Mouse (Mus musculus) limb, embryonic 14.5 days (tissue): ENCODE measurements at regions not wholly inside any gene's neighbourhood (a gene's known extent, or its start where the extent isn't known, plus 50 kb on each side); places are given as distances from the start of the nearest gene placed in this dataset.

ENCODE experiments used
- ATAC-seq: fragments of 200-750 bp; cut with Nextera tagmentation; 2 replicates; pipeline ENCODE4 v1.8.0; 2017; ENCODE audit warnings: low read depth, moderate number of reproducible peaks, moderate TSS enrichment; ENCODE audit not compliant: low FRiP score
- DNase-seq: peaks from one replicate; pipeline ENCODE4 v3.0.0-alpha.2; 2015; ENCODE audit warnings: low spot score
- H3K27ac ChIP-seq: fragments of 300-500 bp; sonication (generic); replicated peaks from 2 replicates; pipeline ENCODE4 v1.5.1; 2014; ENCODE audit warnings: low read depth, mild to moderate bottlenecking, low read length, moderate library complexity, mixed read lengths
- H3K27me3 ChIP-seq: fragments of 300-500 bp; sonication (generic); 2 replicates; pipeline ENCODE4 v1.6.1; 2014; ENCODE audit warnings: low read length, mixed read lengths; ENCODE audit not compliant: control insufficient read depth, insufficient read depth
- H3K36me3 ChIP-seq: fragments of 300-500 bp; sonication (generic); 2 replicates; pipeline ENCODE4 v1.6.1; 2014; ENCODE audit warnings: mild to moderate bottlenecking, low read length, moderate library complexity, mixed read lengths; ENCODE audit not compliant: control insufficient read depth, insufficient read depth
- H3K4me1 ChIP-seq: fragments of 300-500 bp; sonication (generic); 2 replicates; pipeline ENCODE4 v1.6.1; 2014; ENCODE audit warnings: antibody characterized with exemption, low read length, mixed read lengths; ENCODE audit not compliant: control insufficient read depth, insufficient read depth
- H3K4me2 ChIP-seq: fragments of 300-500 bp; sonication (generic); replicated peaks from 2 replicates; pipeline ENCODE4 v1.6.1; 2014; ENCODE audit warnings: low read depth, mild to moderate bottlenecking, low read length, moderate library complexity; ENCODE audit not compliant: severe bottlenecking
- H3K4me3 ChIP-seq: fragments of 300-500 bp; sonication (generic); replicated peaks from 2 replicates; pipeline ENCODE4 v1.5.1; 2014; ENCODE audit warnings: low read length
- H3K9ac ChIP-seq: fragments of 300-500 bp; sonication (generic); 2 replicates; pipeline ENCODE4 v1.6.1; 2014; ENCODE audit warnings: mild to moderate bottlenecking, low read depth, low read length, moderate library complexity; ENCODE audit not compliant: severe bottlenecking
- H3K9me3 ChIP-seq: fragments of 300-500 bp; sonication (generic); 2 replicates; pipeline ENCODE4 v1.6.1; 2016; ENCODE audit warnings: low read length; ENCODE audit not compliant: control insufficient read depth
- POLR2A ChIP-seq: fragments of 200-500 bp; IDR thresholded peaks from 2 replicates; pipeline ENCODE4 v1.8.0; 2012; ENCODE audit warnings: inconsistent platforms, mild to moderate bottlenecking, moderate library complexity, borderline replicate concordance; ENCODE audit not compliant: insufficient read depth, insufficient read length; ENCODE audit errors: extremely low read depth
- WGBS: fragments of 180-500 bp; shearing (Covaris S2); extraction: QIAGEN DNeasy Blood & Tissue Kit; methylation state at CpG from one replicate; pipeline ENCODE4 v1.1.7; 2014; 5-methylcytosine and 5-hydroxymethylcytosine counted together

- no peaks in the 10 kb centered on the region for H3K27me3 ChIP-seq
- H3K4me2 ChIP-seq: no peak overlapping the region
- H3K4me1 ChIP-seq: no peaks in the 10 kb centered on the region; the same call in 1 of the 2 replicates
- H3K27ac ChIP-seq: no peak overlapping the region
- H3K4me3 ChIP-seq: no peak overlapping the region
- no peaks in the 10 kb centered on the region for H3K36me3 ChIP-seq
- H3K9ac ChIP-seq: no peak overlapping the region
- DNase-seq (no peak), ATAC-seq (no peak)
- 70% methylated on average over 19 of the region's 19 CpGs for WGBS
- TF ChIP-seq POLR2A: no peak
- 0 out of 2 replicates have a peak, but pooled peaks cover 4% of the 10 kb centered on the region for H3K9me3 ChIP-seq
Measured at GRCm38 (mm10) chr4:150706793-150707724, 55.1 kb upstream of the Slc45a1 start.

GRCm38 (mm10) chr4:150706291-150706690 lies 54.3 kb upstream of the Slc45a1 start:
- no peak for TF ChIP-seq POLR2A
- Histone ChIP-seq H3K4me1 (no peaks in the 10 kb centered on the region; the same call in 1 of the 2 replicates), H3K9me3 (0 out of 2 replicates have a peak, but pooled peaks cover 4% of the 10 kb centered on the region), H3K36me3 (no peaks in the 10 kb centered on the region), H3K4me2 (no peak overlapping the region), H3K4me3 (no peak overlapping the region), H3K9ac (no peak overlapping the region), H3K27me3 (no peaks in the 10 kb centered on the region), H3K27ac (no peak overlapping the region)
- ATAC-seq (no peak), DNase-seq (no peak)
- WGBS: 88% methylated on average over 7 of the region's 7 CpGs

GRCm38 (mm10) chr4:150703266-150703665 lies 51.3 kb upstream of the Slc45a1 start:
- 0 out of 2 replicates have a peak, but pooled peaks cover 4% of the 10 kb centered on the region for H3K9me3 ChIP-seq
- no peak for TF ChIP-seq POLR2A
- H3K27me3 ChIP-seq: no peaks in the 10 kb centered on the region
- no peak overlapping the region for H3K9ac ChIP-seq
- H3K4me3 ChIP-seq: no peak overlapping the region
- H3K4me2 ChIP-seq: no peak overlapping the region
- DNase-seq (no peak), ATAC-seq (no peak)
- no peak overlapping the region for H3K27ac ChIP-seq
- no peaks in the 10 kb centered on the region for H3K36me3 ChIP-seq
- no peaks in the 10 kb centered on the region for H3K4me1 ChIP-seq
- 77% methylated on average over 5 of the region's 5 CpGs for WGBS
